Mouse (Mus musculus): ENCODE data around the gene Adgrf1. TPM values are rescaled to one million over a fixed set of nuclear protein-coding genes. Genes with fewer than 3 reads are reported as not detected.
A peak's percentile ranks its signal among the peaks of the same experiment; 100 is the strongest.

Gene Adgrf1
- total RNA-seq (2021) = under 1 TPM in 1 of 2 experiments, not detected in 1; 0.08 TPM
- long read RNA-seq, experiment 1 = 0 reads
- long read RNA-seq, experiment 2 = 0 reads

- no peak for DNase-seq
Observed at GRCm38 (mm10) chr17:43270161-43270560, at the start of gene Adgrf1. Adgrf1 (plus strand) TSS chr17:43270329.

- no peak for DNase-seq
Observed at GRCm38 (mm10) chr17:43226101-43226500, 44.0 kb upstream of the Adgrf1 start.

- DNase-seq = peak; percentile 36
Observed at GRCm38 (mm10) chr17:43229621-43230513, 40.3 kb upstream of the Adgrf1 start.

- no peak for DNase-seq
Observed at GRCm38 (mm10) chr17:43230821-43231220, 39.3 kb upstream of the Adgrf1 start.

GRCm38 (mm10) chr17:43232769-43233168 lies 37.4 kb upstream of the Adgrf1 start:
- DNase-seq = no peak

GRCm38 (mm10) chr17:43236656-43237250 lies 33.4 kb upstream of the Adgrf1 start:
- DNase-seq = no peak

GRCm38 (mm10) chr17:43239035-43239434 lies 31.1 kb upstream of the Adgrf1 start:
- DNase-seq = no peak

GRCm38 (mm10) chr17:43241134-43241533 lies 29.0 kb upstream of the Adgrf1 start:
- peak; percentile 80 for DNase-seq

GRCm38 (mm10) chr17:43242609-43243008 lies 27.5 kb upstream of the Adgrf1 start:
- DNase-seq = no peak

- DNase-seq = no peak
Observed at GRCm38 (mm10) chr17:43245364-43245763, 24.8 kb upstream of the Adgrf1 start.

GRCm38 (mm10) chr17:43247245-43247644 lies 22.9 kb upstream of the Adgrf1 start:
- no peak for DNase-seq

GRCm38 (mm10) chr17:43249645-43250044 lies 20.5 kb upstream of the Adgrf1 start:
- DNase-seq = no peak

- no peak for DNase-seq
Observed at GRCm38 (mm10) chr17:43251249-43252125, 18.6 kb upstream of the Adgrf1 start.

GRCm38 (mm10) chr17:43252846-43253245 lies 17.3 kb upstream of the Adgrf1 start:
- no peak for DNase-seq

GRCm38 (mm10) chr17:43254261-43254660 lies 15.9 kb upstream of the Adgrf1 start:
- no peak for DNase-seq

- no peak for DNase-seq
Observed at GRCm38 (mm10) chr17:43256536-43257135, 13.5 kb upstream of the Adgrf1 start.

GRCm38 (mm10) chr17:43257699-43258098 lies 12.4 kb upstream of the Adgrf1 start:
- DNase-seq = peak; percentile 24

- no peak for DNase-seq
Observed at GRCm38 (mm10) chr17:43261937-43262336, 8.2 kb upstream of the Adgrf1 start.

GRCm38 (mm10) chr17:43264739-43265138 lies 5.4 kb upstream of the Adgrf1 start:
- DNase-seq = no peak

- no peak for DNase-seq
Observed at GRCm38 (mm10) chr17:43265178-43265837, 4.8 kb upstream of the Adgrf1 start.

GRCm38 (mm10) chr17:43265944-43266343 lies 4.2 kb upstream of the Adgrf1 start:
- no peak for DNase-seq
